In genomic region chr5:143314183-143314729, GRCm38 (mm10) we compare ENCODE assay signal across 8 mouse cellular contexts. TPM values are rescaled to one million over a fixed set of nuclear protein-coding genes. Genes with fewer than 3 reads are reported as not detected.
DNase-seq lines count a peak whose midpoint lies in the region; ATAC-seq and TF ChIP-seq lines count a peak whose summit lies in the region.

No protein-coding gene starts in this region.

- no peak for ATAC-seq in lung, embryonic 14.5 days (ENCODE audit: insufficient read depth)
- ATAC-seq in intestine, embryonic 16.5 days = no peak
- peak; percentile 0 for ATAC-seq in neural tube, embryonic 11.5 days (ENCODE audit: insufficient read depth, low FRiP score, low TSS enrichment)

- 0 out of 2 replicates have a peak, but pooled peaks cover 4% of the 10 kb centered on the region for H3K4me1 ChIP-seq in lung, embryonic 14.5 days (ENCODE audit: insufficient read depth)
- peaks cover 24% of the 10 kb centered on the region for H3K4me1 ChIP-seq in embryonic facial prominence, embryonic 10.5 days
- H3K4me1 ChIP-seq in intestine, embryonic 16.5 days (ENCODE audit: control insufficient read depth, insufficient read depth, low read length) = peaks cover 15% of the 10 kb centered on the region
- H3K4me1 ChIP-seq in neural tube, embryonic 11.5 days (ENCODE audit: control insufficient read depth, insufficient read depth, low read length) = peaks cover 6% of the 10 kb centered on the region

- H3K27ac ChIP-seq in lung, embryonic 14.5 days (ENCODE audit: low read depth) = peak overlapping the region; percentile 91
- H3K27ac ChIP-seq in embryonic facial prominence, embryonic 10.5 days (replicated peaks) = peak overlapping the region; percentile 98
- H3K27ac ChIP-seq in intestine, embryonic 16.5 days (ENCODE audit: low read length) = no peak overlapping the region
- H3K27ac ChIP-seq in neural tube, embryonic 11.5 days (ENCODE audit: low read depth, low read length) = peak overlapping the region; percentile 96

- peak; percentile 45 for DNase-seq in lung, embryonic 14.5 days
- no peak for DNase-seq in lung, postnatal 14 days
- peak; percentile 47 for DNase-seq in embryonic facial prominence, embryonic 10.5 days (ENCODE audit: low spot score)
- DNase-seq in neural tube, embryonic 11.5 days (ENCODE audit: low spot score) = peak; percentile 46
- no peak for DNase-seq in layer of hippocampus, postnatal 10 days (ENCODE audit: low spot score in 2 of 2)
- DNase-seq in thymus, postnatal 36 days = no peak
- DNase-seq in layer of hippocampus, postnatal 25 days (ENCODE audit: extremely low spot score in 1 of 2, low spot score in 1 of 2) = no peak

- peak overlapping the region; percentile 91 for H3K4me2 ChIP-seq in lung, embryonic 14.5 days
- peak overlapping the region; percentile 90 for H3K4me2 ChIP-seq in intestine, embryonic 16.5 days (ENCODE audit: low read depth, low read length)
- H3K4me2 ChIP-seq in neural tube, embryonic 11.5 days (ENCODE audit: low read depth) = peak overlapping the region; percentile 84

- H3K36me3 ChIP-seq in lung, embryonic 14.5 days (ENCODE audit: insufficient read depth) = peaks cover 65% of the 10 kb centered on the region
- H3K36me3 ChIP-seq in embryonic facial prominence, embryonic 10.5 days (replicated peaks) = peaks cover 79% of the 10 kb centered on the region
- H3K36me3 ChIP-seq in intestine, embryonic 16.5 days (ENCODE audit: control insufficient read depth, insufficient read depth, low read length) = peaks cover 23% of the 10 kb centered on the region; the same call in 1 of the 2 replicates
- peaks cover 17% of the 10 kb centered on the region for H3K36me3 ChIP-seq in neural tube, embryonic 11.5 days (ENCODE audit: control insufficient read depth, insufficient read depth, low read length)

- no peaks in the 10 kb centered on the region for H3K27me3 ChIP-seq in lung, embryonic 14.5 days (ENCODE audit: insufficient read depth, low read length)
- H3K27me3 ChIP-seq in embryonic facial prominence, embryonic 10.5 days (replicated peaks; ENCODE audit: low read depth, poor library complexity, severe bottlenecking) = no peaks in the 10 kb centered on the region
- no peaks in the 10 kb centered on the region for H3K27me3 ChIP-seq in intestine, embryonic 16.5 days (replicated peaks; ENCODE audit: control insufficient read depth, insufficient read depth, low read length)
- H3K27me3 ChIP-seq in neural tube, embryonic 11.5 days (ENCODE audit: control insufficient read depth, insufficient read depth, low read length) = no peaks in the 10 kb centered on the region

- H3K9me3 ChIP-seq in lung, embryonic 14.5 days (ENCODE audit: low read depth, low read length) = no peaks in the 10 kb centered on the region
- H3K9me3 ChIP-seq in embryonic facial prominence, embryonic 10.5 days = no peaks in the 10 kb centered on the region
- H3K9me3 ChIP-seq in intestine, embryonic 16.5 days (ENCODE audit: control insufficient read depth, low read length) = no peaks in the 10 kb centered on the region
- H3K9me3 ChIP-seq in neural tube, embryonic 11.5 days (ENCODE audit: control insufficient read depth, low read length) = no peaks in the 10 kb centered on the region

- peak overlapping the region; percentile 89 for H3K9ac ChIP-seq in lung, embryonic 14.5 days
- H3K9ac ChIP-seq in intestine, embryonic 16.5 days (ENCODE audit: low read depth, low read length) = peak overlapping the region; percentile 92
- H3K9ac ChIP-seq in neural tube, embryonic 11.5 days (ENCODE audit: low read length) = peak overlapping the region; percentile 96

- under 1% methylated on average over 16 of the region's 16 CpGs for WGBS in lung, embryonic 14.5 days
- WGBS in embryonic facial prominence, embryonic 10.5 days = 4% methylated on average over 16 of the region's 16 CpGs
- 3% methylated on average over 16 of the region's 16 CpGs for WGBS in intestine, embryonic 16.5 days
- WGBS in neural tube, embryonic 11.5 days = 3% methylated on average over 16 of the region's 16 CpGs

- peak overlapping the region; percentile 79 for H3K4me3 ChIP-seq in lung, embryonic 14.5 days (ENCODE audit: low read depth, low read length)
- peak overlapping the region; percentile 70 for H3K4me3 ChIP-seq in embryonic facial prominence, embryonic 10.5 days
- H3K4me3 ChIP-seq in intestine, embryonic 16.5 days (ENCODE audit: low read length) = peak overlapping the region; percentile 90
- peak overlapping the region; percentile 86 for H3K4me3 ChIP-seq in neural tube, embryonic 11.5 days (ENCODE audit: low read depth, low read length)

- TF ChIP-seq CTCF in lung, embryonic 14.5 days (IDR thresholded peaks at IDR 0.05; ENCODE audit: low read depth) = no peak

RNA-seq across cellular contexts. Expression of gene E130309D02Rik, which starts 0.9 kb away (rescaled TPM):
- polyA plus RNA-seq in lung, embryonic 14.5 days (2014; fragmentation: Nextera tagmentation; extraction: Ambion mirVana) = 40.0 and 46.6 TPM in 2 replicates
- 62.1 and 65.4 TPM in 2 replicates for polyA plus RNA-seq in embryonic facial prominence, embryonic 10.5 days (2016; fragmentation: Nextera tagmentation; extraction: Ambion mirVana)
- polyA plus RNA-seq in intestine, embryonic 16.5 days (2015; fragmentation: Nextera tagmentation; extraction: Ambion mirVana) = 28.9 and 30.0 TPM in 2 replicates
- 56.5 and 57.3 TPM in 2 replicates for polyA plus RNA-seq in neural tube, embryonic 11.5 days (2014; fragmentation: Nextera tagmentation; extraction: Ambion mirVana)
- 10 to 100 TPM; 22.5 to 22.8 TPM for total RNA-seq in layer of hippocampus, postnatal 10 days (2021)
- 10 to 100 TPM; 23.4 to 25.2 TPM for total RNA-seq in layer of hippocampus, postnatal 25 days (2021)

RNA-seq across cellular contexts. Expression of gene Zdhhc4, which starts 14.8 kb away (rescaled TPM):
- polyA plus RNA-seq in lung, embryonic 14.5 days (2014; fragmentation: Nextera tagmentation; extraction: Ambion mirVana) = 74.6 and 77.9 TPM in 2 replicates
- polyA plus RNA-seq in embryonic facial prominence, embryonic 10.5 days (2016; fragmentation: Nextera tagmentation; extraction: Ambion mirVana) = 71.0 and 77.2 TPM in 2 replicates
- polyA plus RNA-seq in intestine, embryonic 16.5 days (2015; fragmentation: Nextera tagmentation; extraction: Ambion mirVana) = 61.6 and 66.0 TPM in 2 replicates
- polyA plus RNA-seq in neural tube, embryonic 11.5 days (2014; fragmentation: Nextera tagmentation; extraction: Ambion mirVana) = 69.3 and 73.3 TPM in 2 replicates
- total RNA-seq in layer of hippocampus, postnatal 10 days (2021) = 10 to 100 TPM; 48.0 to 51.5 TPM
- 10 to 100 TPM; 41.8 to 49.9 TPM for total RNA-seq in layer of hippocampus, postnatal 25 days (2021)

RNA-seq across cellular contexts. Expression of gene Zfp853, which starts 20.8 kb away (rescaled TPM):
- not detected in 2 replicates for polyA plus RNA-seq in lung, embryonic 14.5 days (2014; fragmentation: Nextera tagmentation; extraction: Ambion mirVana)
- polyA plus RNA-seq in embryonic facial prominence, embryonic 10.5 days (2016; fragmentation: Nextera tagmentation; extraction: Ambion mirVana) = not detected in 2 replicates
- polyA plus RNA-seq in intestine, embryonic 16.5 days (2015; fragmentation: Nextera tagmentation; extraction: Ambion mirVana) = not detected in 2 replicates
- polyA plus RNA-seq in neural tube, embryonic 11.5 days (2014; fragmentation: Nextera tagmentation; extraction: Ambion mirVana) = not detected in 2 replicates
- 1 to 10 TPM; 9.4 to 9.9 TPM for total RNA-seq in layer of hippocampus, postnatal 10 days (2021)
- total RNA-seq in layer of hippocampus, postnatal 25 days (2021) = 1 to 10 TPM; 5.5 to 6.6 TPM

RNA-seq across cellular contexts. Expression of gene Grid2ip, which starts 42.9 kb away (rescaled TPM):
- 0.17 and 0.27 TPM in 2 replicates for polyA plus RNA-seq in lung, embryonic 14.5 days (2014; fragmentation: Nextera tagmentation; extraction: Ambion mirVana)
- 0.09 and 0.14 TPM in 2 replicates for polyA plus RNA-seq in embryonic facial prominence, embryonic 10.5 days (2016; fragmentation: Nextera tagmentation; extraction: Ambion mirVana)
- polyA plus RNA-seq in intestine, embryonic 16.5 days (2015; fragmentation: Nextera tagmentation; extraction: Ambion mirVana) = 0.09 and 0.28 TPM in 2 replicates
- 0.14 TPM in 1 of 2 replicates, not detected in the other for polyA plus RNA-seq in neural tube, embryonic 11.5 days (2014; fragmentation: Nextera tagmentation; extraction: Ambion mirVana)
- total RNA-seq in layer of hippocampus, postnatal 10 days (2021) = 1 to 10 TPM; 3.4 to 4.9 TPM
- 1 to 10 TPM; 1.1 to 1.4 TPM for total RNA-seq in layer of hippocampus, postnatal 25 days (2021)

RNA-seq across cellular contexts. Expression of gene Zfp316, which starts 44.4 kb away (rescaled TPM):
- 2.1 and 2.3 TPM in 2 replicates for polyA plus RNA-seq in lung, embryonic 14.5 days (2014; fragmentation: Nextera tagmentation; extraction: Ambion mirVana)
- polyA plus RNA-seq in embryonic facial prominence, embryonic 10.5 days (2016; fragmentation: Nextera tagmentation; extraction: Ambion mirVana) = 3.1 and 3.5 TPM in 2 replicates
- polyA plus RNA-seq in intestine, embryonic 16.5 days (2015; fragmentation: Nextera tagmentation; extraction: Ambion mirVana) = 0.43 and 0.56 TPM in 2 replicates
- 4.1 and 4.8 TPM in 2 replicates for polyA plus RNA-seq in neural tube, embryonic 11.5 days (2014; fragmentation: Nextera tagmentation; extraction: Ambion mirVana)
- total RNA-seq in layer of hippocampus, postnatal 10 days (2021) = 10 to 100 TPM; 21.8 to 24.4 TPM
- 10 to 100 TPM; 22.0 to 22.5 TPM for total RNA-seq in layer of hippocampus, postnatal 25 days (2021)

Comparison
In these comparisons a context has a peak if more than half of its experiments do, and no peak if none do; other contexts are left out.
1. DNase-seq: peak in lung, embryonic 14.5 days (single experiment), embryonic facial prominence, embryonic 10.5 days (single experiment) and neural tube, embryonic 11.5 days (single experiment); none in lung, postnatal 14 days (single experiment), layer of hippocampus, postnatal 10 days (0 of 2), thymus, postnatal 36 days (0 of 2) and layer of hippocampus, postnatal 25 days (0 of 2).
2. Peak in every context shown above with its lines, with median percentiles within 50 percentile points of each other: H3K4me2 ChIP-seq, H3K4me3 ChIP-seq and H3K9ac ChIP-seq.